In genomic region chr9:45022800-45023199, GRCm38 (mm10) we compare ENCODE assay signal across 8 mouse cellular contexts. TPM values are rescaled to one million over a fixed set of nuclear protein-coding genes. Genes with fewer than 3 reads are reported as not detected.
A peak's percentile ranks its signal among the peaks of the same experiment; 100 is the strongest.
DNase-seq lines count a peak whose midpoint lies in the region; ATAC-seq and TF ChIP-seq lines count a peak whose summit lies in the region.

No protein-coding gene starts in this region.

- WGBS in kidney, embryonic 15.5 days: 11% methylated on average over 3 of the region's 3 CpGs

- H3K4me1 ChIP-seq in kidney, embryonic 15.5 days: no peaks in the 10 kb centered on the region
- no peaks in the 10 kb centered on the region for H3K4me1 ChIP-seq in G1E (ENCODE audit: insufficient read depth, low read depth, low read length)

- H3K27ac ChIP-seq in kidney, embryonic 15.5 days: no peak overlapping the region

- H3K9me3 ChIP-seq in kidney, embryonic 15.5 days (replicated peaks): no peaks in the 10 kb centered on the region
- H3K9me3 ChIP-seq in G1E (replicated peaks): no peaks in the 10 kb centered on the region

- no peak overlapping the region for H3K4me3 ChIP-seq in kidney, embryonic 15.5 days (replicated peaks)
- H3K4me3 ChIP-seq in G1E (ENCODE audit: low read depth, low read length): no peak overlapping the region

- H3K9ac ChIP-seq in kidney, embryonic 15.5 days: no peak overlapping the region

- no peak overlapping the region for H3K4me2 ChIP-seq in kidney, embryonic 15.5 days

- 0 out of 2 replicates have a peak, but pooled peaks cover 10% of the 10 kb centered on the region for H3K27me3 ChIP-seq in kidney, embryonic 15.5 days
- H3K27me3 ChIP-seq in G1E (ENCODE audit: insufficient read depth, low read length): peaks cover 25% of the 10 kb centered on the region

- peak; percentile 72 for TF ChIP-seq CTCF in G1E (IDR thresholded peaks at IDR 0.05; ENCODE audit: low read depth, low read length)

- peak; percentile 48 for DNase-seq in kidney, adult 18-20 months
- peak; percentile 38 for DNase-seq in G1E (ENCODE audit: low spot score)
- peak; percentile 32 for DNase-seq in c-Kit-negative CD71-positive TER-119-positive erythroid progenitor cells, embryonic 14.5 days (ENCODE audit: low read depth, low spot score)
- DNase-seq in left cerebral cortex, adult 18-20 months (ENCODE audit: low spot score in 2 of 2): peak; percentile 59 to 67

- H3K36me3 ChIP-seq in kidney, embryonic 15.5 days: no peaks in the 10 kb centered on the region
- H3K36me3 ChIP-seq in G1E (replicated peaks): no peaks in the 10 kb centered on the region

- no peak for ATAC-seq in kidney, embryonic 15.5 days (replicated peaks; ENCODE audit: low FRiP score)
- no peak for ATAC-seq in G1E (ENCODE audit: extremely low read depth, insufficient number of reproducible peaks, low FRiP score, poor library complexity, severe bottlenecking)
- peak; percentile 57; the same call in 1 of the 2 replicates for ATAC-seq in frontal cortex, adult (ENCODE audit: low TSS enrichment)
- peak; percentile 89 for ATAC-seq in neutrophil, adult 5-6 weeks (ENCODE audit: extremely low read depth, insufficient number of reproducible peaks, low FRiP score, poor library complexity, severe bottlenecking)
- ATAC-seq in activated CD4-positive, CD25-positive, alpha-beta regulatory T cell, adult 4 months: no peak

RNA-seq across cellular contexts. Expression of gene Cd3e, which starts 13.4 kb away (rescaled TPM):
- 0.28 TPM in 1 of 2 replicates, not detected in the other for polyA plus RNA-seq in kidney, embryonic 15.5 days (2015; fragmentation: Nextera tagmentation; extraction: Ambion mirVana)
- not detected in 2 replicates for total RNA-seq in G1E (2014; fragmentation: Nextera tagmentation)
- total RNA-seq in G1E (2017): 0.06 and 0.16 TPM in 2 replicates
- polyA plus RNA-seq in G1E (2012): not detected in 2 replicates
- total RNA-seq in left cerebral cortex, adult 18-20 months (2021): not detected
- total RNA-seq in neutrophil, adult 5-6 weeks (2017): 14.1 and 18.3 TPM in 2 replicates
- 1,000 to 10,000 TPM in 1 of 2 experiments, 100 to 1,000 TPM in 1; 791 to 1,491 TPM for polyA plus RNA-seq in activated CD4-positive, CD25-positive, alpha-beta regulatory T cell, adult 4 months (2017; shearing (Covaris generic))

RNA-seq across cellular contexts. Expression of gene Mpzl2, which starts 16.8 kb away (rescaled TPM):
- polyA plus RNA-seq in kidney, embryonic 15.5 days (2015; fragmentation: Nextera tagmentation; extraction: Ambion mirVana): 17.9 and 20.5 TPM in 2 replicates
- 0.44 and 1.4 TPM in 2 replicates for total RNA-seq in G1E (2014; fragmentation: Nextera tagmentation)
- 0.17 TPM in 1 of 2 replicates, not detected in the other for total RNA-seq in G1E (2017)
- not detected in 2 replicates for polyA plus RNA-seq in G1E (2012)
- 1 to 10 TPM; 1.9 TPM for total RNA-seq in left cerebral cortex, adult 18-20 months (2021)
- total RNA-seq in neutrophil, adult 5-6 weeks (2017): 0.23 and 0.49 TPM in 2 replicates
- polyA plus RNA-seq in activated CD4-positive, CD25-positive, alpha-beta regulatory T cell, adult 4 months (2017; shearing (Covaris generic)): not detected

RNA-seq across cellular contexts. Expression of gene Mpzl3, which starts 32.2 kb away (rescaled TPM):
- polyA plus RNA-seq in kidney, embryonic 15.5 days (2015; fragmentation: Nextera tagmentation; extraction: Ambion mirVana): 2.7 and 3.0 TPM in 2 replicates
- total RNA-seq in G1E (2014; fragmentation: Nextera tagmentation) (1.2 and 2.8 TPM in 2 replicates), G1E (2017) (1.5 and 1.7 TPM in 2 replicates)
- polyA plus RNA-seq in G1E (2012): 0.04 and 0.08 TPM in 2 replicates
- total RNA-seq in left cerebral cortex, adult 18-20 months (2021): 1 to 10 TPM; 4.5 to 5.2 TPM
- total RNA-seq in neutrophil, adult 5-6 weeks (2017): 49.8 and 51.6 TPM in 2 replicates
- polyA plus RNA-seq in activated CD4-positive, CD25-positive, alpha-beta regulatory T cell, adult 4 months (2017; shearing (Covaris generic)): 10 to 100 TPM; 10.2 to 11.9 TPM

RNA-seq across cellular contexts. Expression of gene Cd3d, which starts 41.2 kb away (rescaled TPM):
- not detected in 2 replicates for polyA plus RNA-seq in kidney, embryonic 15.5 days (2015; fragmentation: Nextera tagmentation; extraction: Ambion mirVana)
- total RNA-seq in G1E (2014; fragmentation: Nextera tagmentation) (not detected in 2 replicates), G1E (2017) (not detected in 2 replicates)
- not detected in 2 replicates for polyA plus RNA-seq in G1E (2012)
- total RNA-seq in left cerebral cortex, adult 18-20 months (2021): not detected
- total RNA-seq in neutrophil, adult 5-6 weeks (2017): 18.5 and 21.4 TPM in 2 replicates
- polyA plus RNA-seq in activated CD4-positive, CD25-positive, alpha-beta regulatory T cell, adult 4 months (2017; shearing (Covaris generic)): 1,000 to 10,000 TPM in 1 of 2 experiments, 100 to 1,000 TPM in 1; 682 to 1,081 TPM

RNA-seq across cellular contexts. Expression of gene Cd3g, which starts 42.6 kb away (rescaled TPM):
- polyA plus RNA-seq in kidney, embryonic 15.5 days (2015; fragmentation: Nextera tagmentation; extraction: Ambion mirVana): not detected in 2 replicates
- not detected in 2 replicates for total RNA-seq in G1E (2014; fragmentation: Nextera tagmentation)
- total RNA-seq in G1E (2017): 0.22 and 0.29 TPM in 2 replicates
- 0.10 TPM in 1 of 2 replicates, not detected in the other for polyA plus RNA-seq in G1E (2012)
- total RNA-seq in left cerebral cortex, adult 18-20 months (2021): not detected
- total RNA-seq in neutrophil, adult 5-6 weeks (2017): 81.3 and 90.1 TPM in 2 replicates
- 1,000 to 10,000 TPM; 1,430 to 1,870 TPM for polyA plus RNA-seq in activated CD4-positive, CD25-positive, alpha-beta regulatory T cell, adult 4 months (2017; shearing (Covaris generic))

Comparison
In these comparisons a context has a peak if more than half of its experiments do, and no peak if none do; other contexts are left out.
1. ATAC-seq: peak in frontal cortex, adult (single experiment) and neutrophil, adult 5-6 weeks (single experiment); none in kidney, embryonic 15.5 days (single experiment), G1E (single experiment) and activated CD4-positive, CD25-positive, alpha-beta regulatory T cell, adult 4 months (single experiment).
2. RNA of gene Cd3e, which starts 13.4 kb away (total RNA-seq): 14.1 to 18.3 TPM in neutrophil, adult 5-6 weeks; not detected in left cerebral cortex, adult 18-20 months and 0.06 to 0.16 TPM in G1E; every median in the first group is over 10 times any median in the second.
3. Peak in every context shown above with its lines, with median percentiles within 50 percentile points of each other: DNase-seq.